In genomic region chr5:102084737-102085705, GRCm38 (mm10) we compare ENCODE assay signal across 11 mouse cellular contexts. TPM values are rescaled to one million over a fixed set of nuclear protein-coding genes. Genes with fewer than 3 reads are reported as not detected.
DNase-seq lines count a peak whose midpoint lies in the region; ATAC-seq and TF ChIP-seq lines count a peak whose summit lies in the region.
"Had no signal": no experiment of that assay in that cellular context is flagged by ENCODE, and none has a peak within 500 bp of the region (broad histone marks: within the 10 kb centered on the region; RNA-seq: fewer than 3 reads in every experiment).

No protein-coding gene starts in this region.

- no peak for TF ChIP-seq CTCF in lung, postnatal 0 days (IDR thresholded peaks at IDR 0.05)

- H3K4me2 ChIP-seq in intestine, embryonic 15.5 days (replicated peaks), result peak overlapping the region; percentile 31
- H3K4me2 ChIP-seq in intestine, embryonic 16.5 days (ENCODE audit: low read depth, low read length), result no peak overlapping the region
- H3K4me2 ChIP-seq in lung, postnatal 0 days (replicated peaks; ENCODE audit: low read depth, low read length), result no peak overlapping the region
- 0 out of 2 replicates have a peak overlapping the region, but pooled peaks have one; percentile 29 for H3K4me2 ChIP-seq in stomach, embryonic 15.5 days
- H3K4me2 ChIP-seq: liver, embryonic 11.5 days had no signal

- ATAC-seq in intestine, embryonic 15.5 days, result no peak
- no peak for ATAC-seq in intestine, embryonic 16.5 days
- peak; percentile 70 for ATAC-seq in lung, postnatal 0 days
- ATAC-seq in stomach, embryonic 15.5 days (ENCODE audit: insufficient read depth, low FRiP score, low read depth), result no peak

- TF ChIP-seq EP300 in lung, postnatal 0 days (IDR thresholded peaks at IDR 0.05), result no peak

- H3K36me3 ChIP-seq in intestine, embryonic 15.5 days, result no peaks in the 10 kb centered on the region
- H3K36me3 ChIP-seq in intestine, embryonic 16.5 days (ENCODE audit: control insufficient read depth, insufficient read depth, low read length), result no peaks in the 10 kb centered on the region
- no peaks in the 10 kb centered on the region for H3K36me3 ChIP-seq in lung, postnatal 0 days (ENCODE audit: insufficient read depth, low read length)
- no peaks in the 10 kb centered on the region for H3K36me3 ChIP-seq in stomach, embryonic 15.5 days

- H3K27me3 ChIP-seq in intestine, embryonic 15.5 days (replicated peaks), result no peaks in the 10 kb centered on the region
- H3K27me3 ChIP-seq in intestine, embryonic 16.5 days (replicated peaks; ENCODE audit: control insufficient read depth, insufficient read depth, low read length), result no peaks in the 10 kb centered on the region
- H3K27me3 ChIP-seq in lung, postnatal 0 days (replicated peaks; ENCODE audit: insufficient read depth, low read length), result no peaks in the 10 kb centered on the region
- H3K27me3 ChIP-seq in stomach, embryonic 15.5 days (replicated peaks), result no peaks in the 10 kb centered on the region

- H3K4me3 ChIP-seq in intestine, embryonic 15.5 days (replicated peaks), result no peak overlapping the region
- no peak overlapping the region for H3K4me3 ChIP-seq in intestine, embryonic 16.5 days (ENCODE audit: low read length)
- H3K4me3 ChIP-seq in lung, postnatal 0 days (ENCODE audit: low read depth, low read length), result no peak overlapping the region
- H3K4me3 ChIP-seq in stomach, embryonic 15.5 days (replicated peaks), result no peak overlapping the region

- H3K4me1 ChIP-seq in intestine, embryonic 15.5 days (replicated peaks), result peaks cover 4% of the 10 kb centered on the region; the same call in 1 of the 2 replicates
- no peaks in the 10 kb centered on the region for H3K4me1 ChIP-seq in intestine, embryonic 16.5 days (ENCODE audit: control insufficient read depth, insufficient read depth, low read length)
- no peaks in the 10 kb centered on the region for H3K4me1 ChIP-seq in lung, postnatal 0 days (ENCODE audit: insufficient read depth, low read depth, low read length)
- peaks cover 9% of the 10 kb centered on the region; the same call in 1 of the 2 replicates for H3K4me1 ChIP-seq in stomach, embryonic 15.5 days

- DNase-seq in embryo, embryonic 11 days, result peak; percentile 19
- no peak for DNase-seq in embryo, embryonic 9.5 days (ENCODE audit: extremely low spot score)
- DNase-seq in lung, postnatal 0 days (ENCODE audit: low spot score), result peak; percentile 50
- no peak for DNase-seq in lung, postnatal 14 days
- no peak for DNase-seq in spleen, adult 12 weeks (ENCODE audit: low spot score)
- DNase-seq: adrenal gland, postnatal 14 days; heart, postnatal 14 days had no signal

- 0 out of 2 replicates have a peak overlapping the region, but pooled peaks have one; percentile 9 for H3K27ac ChIP-seq in intestine, embryonic 15.5 days
- H3K27ac ChIP-seq in intestine, embryonic 16.5 days (ENCODE audit: low read length), result no peak overlapping the region
- H3K27ac ChIP-seq in lung, postnatal 0 days (ENCODE audit: low read length), result no peak overlapping the region
- H3K27ac ChIP-seq in stomach, embryonic 15.5 days, result peak overlapping the region; percentile 9; the same call in 1 of the 2 replicates

- H3K9me3 ChIP-seq in intestine, embryonic 15.5 days, result no peaks in the 10 kb centered on the region
- H3K9me3 ChIP-seq in intestine, embryonic 16.5 days (ENCODE audit: control insufficient read depth, low read length), result no peaks in the 10 kb centered on the region
- no peaks in the 10 kb centered on the region for H3K9me3 ChIP-seq in lung, postnatal 0 days (ENCODE audit: low read length)
- no peaks in the 10 kb centered on the region for H3K9me3 ChIP-seq in stomach, embryonic 15.5 days

- no peak overlapping the region for H3K9ac ChIP-seq in intestine, embryonic 15.5 days
- no peak overlapping the region for H3K9ac ChIP-seq in intestine, embryonic 16.5 days (ENCODE audit: low read depth, low read length)
- no peak overlapping the region for H3K9ac ChIP-seq in lung, postnatal 0 days (replicated peaks; ENCODE audit: low read depth)
- H3K9ac ChIP-seq in stomach, embryonic 15.5 days, result no peak overlapping the region

- WGBS in intestine, embryonic 15.5 days, result 34% methylated on average over 18 of the region's 18 CpGs
- WGBS in intestine, embryonic 16.5 days, result 37% methylated on average over 18 of the region's 18 CpGs
- 20% methylated on average over 18 of the region's 18 CpGs for WGBS in lung, postnatal 0 days
- WGBS in stomach, embryonic 15.5 days, result 29% methylated on average over 18 of the region's 18 CpGs

RNA-seq across cellular contexts. Expression of gene Wdfy3, which starts 15.3 kb away (rescaled TPM):
- polyA plus RNA-seq in intestine, embryonic 15.5 days (2015; fragmentation: Nextera tagmentation; extraction: Ambion mirVana), result 9.7 and 10.3 TPM in 2 replicates
- polyA plus RNA-seq in intestine, embryonic 16.5 days (2015; fragmentation: Nextera tagmentation; extraction: Ambion mirVana), result 7.5 and 9.0 TPM in 2 replicates
- polyA plus RNA-seq in lung, postnatal 0 days (2015; fragmentation: Nextera tagmentation; extraction: Ambion mirVana), result 9.9 and 11.9 TPM in 2 replicates
- 11.3 TPM in 2 replicates for polyA plus RNA-seq in stomach, embryonic 15.5 days (2015; fragmentation: Nextera tagmentation; extraction: Ambion mirVana)

Comparison
In these comparisons a context has a peak if more than half of its experiments do, and no peak if none do; other contexts are left out.
1. DNase-seq: peak in embryo, embryonic 11 days (single experiment) and lung, postnatal 0 days (single experiment); none in embryo, embryonic 9.5 days (single experiment), lung, postnatal 14 days (single experiment) and spleen, adult 12 weeks (single experiment).
2. H3K27ac ChIP-seq: peak in intestine, embryonic 15.5 days (single experiment) and stomach, embryonic 15.5 days (single experiment); none in intestine, embryonic 16.5 days (single experiment) and lung, postnatal 0 days (single experiment).
3. H3K4me2 ChIP-seq: peak in intestine, embryonic 15.5 days (single experiment) and stomach, embryonic 15.5 days (single experiment); none in intestine, embryonic 16.5 days (single experiment) and lung, postnatal 0 days (single experiment).